Mouse (Mus musculus) limb, embryonic 11.5 days (tissue): ENCODE data around the gene Scrg1. TPM values are rescaled to one million over a fixed set of nuclear protein-coding genes. Genes with fewer than 3 reads are reported as not detected.
"Not testable (repeated sequence)": the region's sequence is repeated elsewhere in the genome, so short reads cannot be mapped to it uniquely, and the experiment has no call there.

ENCODE experiments used
- ATAC-seq: fragments of 200-750 bp; cut with Nextera tagmentation; 2 replicates; pipeline ENCODE4 v1.8.0; 2017; ENCODE audit warnings: low read depth; ENCODE audit not compliant: insufficient number of reproducible peaks, low FRiP score, low TSS enrichment
- DNase-seq: peaks from one replicate; pipeline ENCODE4 v3.0.0-alpha.2; 2015; ENCODE audit warnings: low spot score
- H3K27ac ChIP-seq: fragments of 300-500 bp; sonication (generic); replicated peaks from 2 replicates; pipeline ENCODE4 v1.5.1; 2014; ENCODE audit warnings: low read depth, mild to moderate bottlenecking, low read length
- H3K27me3 ChIP-seq: fragments of 300-500 bp; sonication (generic); 2 replicates; pipeline ENCODE4 v1.6.1; 2014; ENCODE audit warnings: mild to moderate bottlenecking, low read length, mixed read lengths; ENCODE audit not compliant: control insufficient read depth, insufficient read depth
- H3K36me3 ChIP-seq: fragments of 300-500 bp; sonication (generic); 2 replicates; pipeline ENCODE4 v1.6.1; 2014; ENCODE audit warnings: mild to moderate bottlenecking, low read length, moderate library complexity, mixed read lengths; ENCODE audit not compliant: control insufficient read depth, insufficient read depth
- H3K4me1 ChIP-seq: fragments of 300-500 bp; sonication (generic); 2 replicates; pipeline ENCODE4 v1.6.1; 2014; ENCODE audit warnings: low read length, mixed read lengths; ENCODE audit not compliant: control insufficient read depth, insufficient read depth
- H3K4me2 ChIP-seq: fragments of 300-500 bp; sonication (generic); 2 replicates; pipeline ENCODE4 v1.6.1; 2014; ENCODE audit warnings: low read depth, mild to moderate bottlenecking, moderate library complexity; ENCODE audit not compliant: severe bottlenecking
- H3K4me3 ChIP-seq: fragments of 300-500 bp; sonication (generic); 2 replicates; pipeline ENCODE4 v1.5.1; 2014; ENCODE audit warnings: low read depth, low read length
- H3K9ac ChIP-seq: fragments of 300-500 bp; sonication (generic); 2 replicates; pipeline ENCODE4 v1.6.1; 2014; ENCODE audit warnings: mild to moderate bottlenecking, low read length
- H3K9me3 ChIP-seq: fragments of 300-500 bp; sonication (generic); 2 replicates; pipeline ENCODE4 v1.6.1; 2016; ENCODE audit warnings: low read length; ENCODE audit not compliant: control insufficient read depth
- WGBS: fragments of 180-500 bp; shearing (Covaris S2); extraction: QIAGEN DNeasy Blood & Tissue Kit; methylation state at CpG from one replicate; pipeline ENCODE4 v1.1.7; 2014; 5-methylcytosine and 5-hydroxymethylcytosine counted together
- polyA plus RNA-seq: library from polyadenylated mRNA; unstranded; fragments of >200 nt; fragmentation: Nextera tagmentation; extraction: Ambion mirVana; gene quantifications from 2 replicates; pipeline ENCODE4 v1.2.1, GENCODE M21; 2014

The Scrg1 gene
- polyA plus RNA-seq, 1 experiment from 2014 or later = 1.1 TPM

- 79% methylated on average over 4 of the region's 4 CpGs for WGBS
- H3K4me3 ChIP-seq = no peak overlapping the region
- no peaks in the 10 kb centered on the region for H3K9me3 ChIP-seq
- no peaks in the 10 kb centered on the region for H3K36me3 ChIP-seq
- H3K4me2 ChIP-seq = no peak overlapping the region
- no peak overlapping the region for H3K9ac ChIP-seq
- DNase-seq (no peak), ATAC-seq (no peak)
- H3K4me1 ChIP-seq = no peaks in the 10 kb centered on the region
- H3K27me3 ChIP-seq = no peaks in the 10 kb centered on the region
- H3K27ac ChIP-seq = no peak overlapping the region
These were observed 14.6 kb upstream of the Scrg1 start for GRCm38 (mm10) chr8:57441131-57441530.

GRCm38 (mm10) chr8:57441556-57441955 lies 14.2 kb upstream of the Scrg1 start:
- WGBS = 87% methylated on average over 5 of the region's 5 CpGs
- H3K4me2 ChIP-seq = no peak overlapping the region
- ATAC-seq (no peak), DNase-seq (no peak)
- no peaks in the 10 kb centered on the region for H3K4me1 ChIP-seq
- no peak overlapping the region for H3K4me3 ChIP-seq
- no peaks in the 10 kb centered on the region for H3K9me3 ChIP-seq
- H3K9ac ChIP-seq = no peak overlapping the region
- H3K27ac ChIP-seq = no peak overlapping the region
- no peaks in the 10 kb centered on the region for H3K36me3 ChIP-seq
- H3K27me3 ChIP-seq = no peaks in the 10 kb centered on the region

DNA sequence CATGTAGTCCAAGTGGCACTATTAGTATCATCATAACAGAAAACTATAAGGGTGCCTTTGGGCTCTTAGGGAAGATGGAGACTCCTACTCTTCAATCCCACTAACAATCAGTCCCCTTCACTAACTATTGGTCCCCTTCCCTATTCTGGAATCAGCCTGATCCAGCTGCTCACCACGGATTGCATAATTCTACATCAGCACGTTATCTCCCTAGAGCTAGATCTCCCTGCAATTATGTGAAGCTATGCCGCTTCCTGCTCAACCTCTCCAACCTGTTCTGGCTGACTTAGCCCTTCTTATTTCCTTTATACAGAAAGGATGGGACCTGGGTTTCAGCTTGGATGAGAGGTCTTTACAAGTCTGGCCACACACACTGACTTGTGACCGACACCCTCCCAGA lies 12.4 kb upstream of the Scrg1 start:
- Histone ChIP-seq H3K36me3 (no peaks in the 10 kb centered on the region), H3K4me1 (no peaks in the 10 kb centered on the region), H3K4me2 (no peak overlapping the region), H3K27me3 (no peaks in the 10 kb centered on the region), H3K4me3 (no peak overlapping the region), H3K27ac (no peak overlapping the region), H3K9ac (no peak overlapping the region), H3K9me3 (no peaks in the 10 kb centered on the region)
- no peak for ATAC-seq
- WGBS = 75% methylated on average over 4 of the region's 4 CpGs
- DNase-seq = no peak

GRCm38 (mm10) chr8:57445901-57446300 lies 9.8 kb upstream of the Scrg1 start:
- not testable (repeated sequence) for H3K9ac ChIP-seq, H3K9me3 ChIP-seq, H3K4me1 ChIP-seq, H3K4me2 ChIP-seq, H3K27ac ChIP-seq, ATAC-seq, DNase-seq, H3K27me3 ChIP-seq, H3K36me3 ChIP-seq, H3K4me3 ChIP-seq
- 91% methylated on average over 4 of the region's 5 CpGs for WGBS

GRCm38 (mm10) chr8:57450726-57451125 lies 5.0 kb upstream of the Scrg1 start:
- ATAC-seq (no peak), DNase-seq (no peak)
- Histone ChIP-seq H3K4me1 (no peaks in the 10 kb centered on the region), H3K4me3 (no peak overlapping the region), H3K27me3 (no peaks in the 10 kb centered on the region), H3K9me3 (no peaks in the 10 kb centered on the region), H3K9ac (no peak overlapping the region), H3K27ac (no peak overlapping the region), H3K4me2 (no peak overlapping the region), H3K36me3 (no peaks in the 10 kb centered on the region)
- 73% methylated on average over 7 of the region's 7 CpGs for WGBS

- WGBS = 96% methylated on average over 4 of the region's 4 CpGs
- ATAC-seq = no peak
- no peaks in the 10 kb centered on the region for H3K9me3 ChIP-seq
- no peaks in the 10 kb centered on the region for H3K27me3 ChIP-seq
- no peaks in the 10 kb centered on the region for H3K36me3 ChIP-seq
- no peak overlapping the region for H3K4me2 ChIP-seq
- H3K4me1 ChIP-seq = no peaks in the 10 kb centered on the region
- H3K4me3 ChIP-seq = no peak overlapping the region
- DNase-seq = no peak
- no peak overlapping the region for H3K9ac ChIP-seq
- H3K27ac ChIP-seq = no peak overlapping the region
These were observed 3.8 kb upstream of the Scrg1 start for GRCm38 (mm10) chr8:57451896-57452295.

DNA sequence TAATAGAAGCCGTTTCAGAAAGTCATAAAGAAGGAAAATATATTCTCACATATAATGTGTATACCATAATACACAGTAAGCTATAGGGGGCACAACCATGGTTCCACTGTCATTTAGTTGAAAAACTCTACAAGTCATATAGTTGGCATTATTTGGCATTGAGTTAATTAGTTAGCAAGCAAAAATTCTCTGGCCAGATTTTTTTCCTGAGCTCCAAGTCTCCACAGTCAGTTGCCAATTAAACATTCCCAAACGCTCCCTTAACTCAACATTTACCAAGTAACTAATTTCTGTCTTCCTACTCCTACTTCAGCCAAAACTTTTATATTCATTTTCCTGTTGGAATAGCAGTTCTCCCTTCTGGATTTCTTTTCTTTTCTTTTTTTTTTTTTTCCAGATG lies 2.4 kb upstream of the Scrg1 start:
- WGBS = 89% methylated on average over 2 of the region's 2 CpGs

GRCm38 (mm10) chr8:57457152-57457551 lies 1.4 kb downstream of the Scrg1 start:
- H3K4me2 ChIP-seq = no peak overlapping the region
- 90% methylated on average over 6 of the region's 6 CpGs for WGBS
- no peak for ATAC-seq
- H3K9ac ChIP-seq = no peak overlapping the region
- H3K27ac ChIP-seq = no peak overlapping the region
- no peaks in the 10 kb centered on the region for H3K4me1 ChIP-seq
- H3K27me3 ChIP-seq = no peaks in the 10 kb centered on the region
- DNase-seq = no peak
- H3K36me3 ChIP-seq = no peaks in the 10 kb centered on the region
- H3K4me3 ChIP-seq = no peak overlapping the region
- H3K9me3 ChIP-seq = no peaks in the 10 kb centered on the region

More for the DNA sequence above, 2.4 kb upstream of the Scrg1 start:
- H3K9ac ChIP-seq = no peak overlapping the region
- no peaks in the 10 kb centered on the region for H3K9me3 ChIP-seq
- ATAC-seq = no peak
- no peaks in the 10 kb centered on the region for H3K4me1 ChIP-seq
- no peaks in the 10 kb centered on the region for H3K36me3 ChIP-seq
- no peak overlapping the region for H3K4me2 ChIP-seq
- no peak for DNase-seq
- no peak overlapping the region for H3K27ac ChIP-seq
- H3K27me3 ChIP-seq = no peaks in the 10 kb centered on the region
- H3K4me3 ChIP-seq = no peak overlapping the region

DNA sequence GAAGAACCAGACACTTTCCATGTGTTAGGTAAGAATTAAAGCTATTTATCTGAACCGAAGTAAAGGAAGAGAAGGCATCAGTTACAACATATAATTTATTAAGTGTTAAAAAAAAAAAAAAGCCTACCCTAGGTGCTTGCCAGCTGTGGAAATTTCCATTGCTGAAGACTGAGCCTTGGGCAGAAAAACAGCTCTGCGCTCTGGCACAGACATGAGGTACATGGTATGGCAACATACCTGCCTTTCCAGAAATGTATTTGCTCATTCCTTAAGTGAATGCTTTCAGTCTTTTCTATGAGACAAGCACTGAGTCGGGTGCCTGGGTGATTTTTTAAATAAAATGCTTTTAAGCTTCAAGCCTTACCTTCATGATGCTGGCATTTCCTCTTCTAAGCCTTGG lies 2.2 kb downstream of the Scrg1 start:
- no peak for DNase-seq
- 57% methylated on average over 3 of the region's 3 CpGs for WGBS
- no peak for ATAC-seq

More for the DNA sequence above, 2.2 kb downstream of the Scrg1 start:
- Histone ChIP-seq H3K27ac (no peak overlapping the region), H3K9ac (no peak overlapping the region), H3K36me3 (no peaks in the 10 kb centered on the region), H3K4me1 (no peaks in the 10 kb centered on the region), H3K4me2 (no peak overlapping the region), H3K9me3 (no peaks in the 10 kb centered on the region), H3K4me3 (no peak overlapping the region), H3K27me3 (no peaks in the 10 kb centered on the region)
